ENCODE assay signal across 18 mouse cellular contexts in the genomic region with DNA sequence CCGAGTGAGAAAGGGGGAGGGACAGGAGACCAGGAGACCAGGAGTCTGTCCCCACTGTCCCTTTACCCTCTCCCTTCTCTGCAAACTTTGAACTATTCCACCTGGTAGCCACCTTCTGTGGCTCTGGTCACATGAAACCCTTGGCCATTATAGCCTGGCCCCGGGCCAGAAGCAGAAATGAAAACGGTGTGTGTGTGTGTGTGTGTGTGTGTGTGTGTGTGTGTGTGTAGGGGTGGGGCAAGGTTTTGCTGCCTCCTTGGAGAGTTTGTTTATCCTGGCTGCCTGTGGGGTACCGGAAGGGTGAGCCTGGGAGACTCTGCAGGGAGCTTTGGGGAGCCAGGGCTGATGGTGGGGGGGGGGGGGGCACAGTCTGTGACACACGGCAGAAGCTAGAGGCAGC. TPM values are rescaled to one million over a fixed set of nuclear protein-coding genes. Genes with fewer than 3 reads are reported as not detected.
DNase-seq lines count a peak whose midpoint lies in the region; ATAC-seq and TF ChIP-seq lines count a peak whose summit lies in the region.
"Had no signal": no experiment of that assay in that cellular context is flagged by ENCODE, and none has a peak within 500 bp of the region (broad histone marks: within the 10 kb centered on the region; RNA-seq: fewer than 3 reads in every experiment).

No protein-coding gene starts in this region.

- no peak for ATAC-seq in intestine, embryonic 15.5 days
- ATAC-seq in kidney, postnatal 0 days (replicated peaks; ENCODE audit: low FRiP score, low read depth), result no peak
- no peak for ATAC-seq in stomach, postnatal 0 days (ENCODE audit: low FRiP score, low TSS enrichment)
- ATAC-seq in erythroid progenitor cell, adult 5-6 weeks (replicated peaks; ENCODE audit: low FRiP score, poor library complexity, severe bottlenecking), result no peak
- ATAC-seq: liver, embryonic 12.5 days; midbrain, embryonic 15.5 days had no signal

- H3K4me2 ChIP-seq in intestine, embryonic 15.5 days (replicated peaks), result no peak overlapping the region
- H3K4me2 ChIP-seq in kidney, postnatal 0 days (ENCODE audit: low read length), result no peak overlapping the region
- no peak overlapping the region for H3K4me2 ChIP-seq in stomach, postnatal 0 days (replicated peaks; ENCODE audit: low read depth)
- H3K4me2 ChIP-seq: hindbrain, embryonic 15.5 days; liver, embryonic 12.5 days; midbrain, embryonic 15.5 days; neural tube, embryonic 12.5 days had no signal

- H3K27me3 ChIP-seq in liver, adult 2 months (ENCODE audit: control insufficient read depth, insufficient read depth, low read length), result no peaks in the 10 kb centered on the region
- no peaks in the 10 kb centered on the region for H3K27me3 ChIP-seq in intestine, embryonic 15.5 days (replicated peaks)
- H3K27me3 ChIP-seq in kidney, postnatal 0 days (ENCODE audit: insufficient read depth, low read length), result no peaks in the 10 kb centered on the region
- H3K27me3 ChIP-seq in stomach, postnatal 0 days (ENCODE audit: control insufficient read depth, insufficient read depth, low read length), result no peaks in the 10 kb centered on the region
- H3K27me3 ChIP-seq: hindbrain, embryonic 15.5 days; liver, embryonic 12.5 days; midbrain, embryonic 15.5 days had no signal

- DNase-seq in liver, adult 2 months (ENCODE audit: extremely low read depth, low read depth, low spot score), result peak; percentile 70
- DNase-seq in liver, result no peak
- peak; percentile 33 for DNase-seq in kidney, postnatal 0 days (ENCODE audit: low spot score)
- DNase-seq in stomach, postnatal 0 days (ENCODE audit: low spot score), result peak; percentile 71
- no peak for DNase-seq in retina, postnatal 1 day
- DNase-seq: adrenal gland, adult 8-10 months; cerebellum, adult 9-10 months; heart, postnatal 14 days; lung, postnatal 4 days had no signal

- TF ChIP-seq EP300 in stomach, postnatal 0 days (optimal IDR thresholded peaks at IDR 0.05), result no peak

- no peak for TF ChIP-seq CTCF in liver, adult 2 months (IDR thresholded peaks at IDR 0.05; ENCODE audit: low read depth, low read length)
- no peak for TF ChIP-seq CTCF in kidney, postnatal 0 days (IDR thresholded peaks at IDR 0.05; ENCODE audit: low read depth)
- no peak for TF ChIP-seq CTCF in stomach, postnatal 0 days (IDR thresholded peaks at IDR 0.05; ENCODE audit: low read depth)

- H3K79me2 ChIP-seq in liver, adult 2 months (ENCODE audit: control insufficient read depth, insufficient read depth, low read length), result peaks cover 17% of the 10 kb centered on the region; the same call in 1 of the 2 replicates

- H3K36me3 ChIP-seq in liver, adult 2 months (ENCODE audit: control insufficient read depth, insufficient read depth, low read length), result no peaks in the 10 kb centered on the region
- H3K36me3 ChIP-seq in intestine, embryonic 15.5 days, result no peaks in the 10 kb centered on the region
- no peaks in the 10 kb centered on the region for H3K36me3 ChIP-seq in kidney, postnatal 0 days (ENCODE audit: insufficient read depth, low read length)
- no peaks in the 10 kb centered on the region for H3K36me3 ChIP-seq in stomach, postnatal 0 days (ENCODE audit: control insufficient read depth, insufficient read depth, low read length)
- H3K36me3 ChIP-seq: hindbrain, embryonic 15.5 days; liver, embryonic 12.5 days; midbrain, embryonic 15.5 days; neural tube, embryonic 12.5 days had no signal

- peak overlapping the region; percentile 35; the same call in 1 of the 2 replicates for H3K27ac ChIP-seq in liver, adult 2 months (replicated peaks; ENCODE audit: insufficient read depth, low read depth, low read length)
- 0 out of 2 replicates have a peak overlapping the region, but pooled peaks have one; percentile 3 for H3K27ac ChIP-seq in intestine, embryonic 15.5 days
- H3K27ac ChIP-seq in kidney, postnatal 0 days, result peak overlapping the region; percentile 72
- no peak overlapping the region for H3K27ac ChIP-seq in stomach, postnatal 0 days (replicated peaks)
- H3K27ac ChIP-seq: hindbrain, embryonic 15.5 days; liver, embryonic 12.5 days; midbrain, embryonic 15.5 days; neural tube, embryonic 12.5 days had no signal

- WGBS in liver, adult 2 months, result 13% methylated on average over 5 of the region's 5 CpGs
- 18% methylated on average over 5 of the region's 5 CpGs for WGBS in intestine, embryonic 15.5 days
- 18% methylated on average over 4 of the region's 5 CpGs for WGBS in kidney, postnatal 0 days
- 16% methylated on average over 5 of the region's 5 CpGs for WGBS in stomach, postnatal 0 days

- no peak for TF ChIP-seq POLR2A in liver, adult 2 months (IDR thresholded peaks at IDR 0.05; ENCODE audit: extremely low read depth, insufficient read depth, low read length)

- H3K4me1 ChIP-seq in liver, adult 2 months (ENCODE audit: control insufficient read depth, insufficient read depth, low read length), result peaks cover 48% of the 10 kb centered on the region
- H3K4me1 ChIP-seq in intestine, embryonic 15.5 days (replicated peaks), result peaks cover 29% of the 10 kb centered on the region
- H3K4me1 ChIP-seq in kidney, postnatal 0 days (replicated peaks; ENCODE audit: insufficient read depth, low read length), result peaks cover 14% of the 10 kb centered on the region; the same call in 1 of the 2 replicates
- peaks cover 6% of the 10 kb centered on the region for H3K4me1 ChIP-seq in stomach, postnatal 0 days (replicated peaks; ENCODE audit: control insufficient read depth, insufficient read depth)

- no peak overlapping the region for H3K4me3 ChIP-seq in liver, adult 2 months (ENCODE audit: insufficient read depth, low read depth, low read length)
- H3K4me3 ChIP-seq in intestine, embryonic 15.5 days (replicated peaks), result no peak overlapping the region
- no peak overlapping the region for H3K4me3 ChIP-seq in kidney, postnatal 0 days (replicated peaks; ENCODE audit: low read depth, low read length)
- H3K4me3 ChIP-seq in stomach, postnatal 0 days (ENCODE audit: low read depth, low read length), result no peak overlapping the region
- H3K4me3 ChIP-seq: hindbrain, embryonic 15.5 days; liver, embryonic 12.5 days; midbrain, embryonic 15.5 days; neural tube, embryonic 12.5 days had no signal

- no peak overlapping the region for H3K9ac ChIP-seq in liver, adult 2 months (ENCODE audit: low read depth, low read length)
- H3K9ac ChIP-seq in intestine, embryonic 15.5 days, result no peak overlapping the region
- H3K9ac ChIP-seq in kidney, postnatal 0 days (ENCODE audit: low read depth, low read length), result no peak overlapping the region
- H3K9ac ChIP-seq in stomach, postnatal 0 days (ENCODE audit: low read length), result no peak overlapping the region
- H3K9ac ChIP-seq: hindbrain, embryonic 15.5 days; liver, embryonic 12.5 days; midbrain, embryonic 15.5 days; neural tube, embryonic 12.5 days had no signal

- no peaks in the 10 kb centered on the region for H3K9me3 ChIP-seq in intestine, embryonic 15.5 days
- no peaks in the 10 kb centered on the region for H3K9me3 ChIP-seq in kidney, postnatal 0 days (replicated peaks; ENCODE audit: low read length)
- no peaks in the 10 kb centered on the region for H3K9me3 ChIP-seq in stomach, postnatal 0 days (ENCODE audit: control insufficient read depth, low read length)
- H3K9me3 ChIP-seq: hindbrain, embryonic 15.5 days; liver, embryonic 12.5 days; midbrain, embryonic 15.5 days; neural tube, embryonic 12.5 days had no signal

RNA-seq across cellular contexts. Expression of a gene that starts 4.3 kb away (rescaled TPM):
- 19.9 TPM in 2 replicates for total RNA-seq in liver, adult 2 months (2014; rRNA removed)
- 29.2 and 29.5 TPM in 2 replicates for polyA plus RNA-seq in liver, adult 2 months (2012; rRNA removed)
- 23.4 and 26.7 TPM in 2 replicates for polyA plus RNA-seq in intestine, embryonic 15.5 days (2015; fragmentation: Nextera tagmentation; extraction: Ambion mirVana)
- 24.0 and 25.2 TPM in 2 replicates for polyA plus RNA-seq in kidney, postnatal 0 days (2015; fragmentation: Nextera tagmentation; extraction: Ambion mirVana)
- 5.3 and 5.6 TPM in 2 replicates for polyA plus RNA-seq in stomach, postnatal 0 days (2015; fragmentation: Nextera tagmentation; extraction: Ambion mirVana)
- total RNA-seq in erythroid progenitor cell, adult 5-6 weeks (2015; ENCODE audit: low replicate concordance), result 1.1 and 3.4 TPM in 2 replicates
- 0.90 and 2.6 TPM in 2 replicates for total RNA-seq in erythroid progenitor cell, adult 5-6 weeks (2017; ENCODE audit: low replicate concordance)

RNA-seq across cellular contexts. Expression of a gene that starts 35.0 kb away (rescaled TPM):
- total RNA-seq in liver, adult 2 months (2014; rRNA removed), result 52.0 and 60.8 TPM in 2 replicates
- 41.4 and 47.5 TPM in 2 replicates for polyA plus RNA-seq in liver, adult 2 months (2012; rRNA removed)
- 270 and 290 TPM in 2 replicates for polyA plus RNA-seq in intestine, embryonic 15.5 days (2015; fragmentation: Nextera tagmentation; extraction: Ambion mirVana)
- polyA plus RNA-seq in kidney, postnatal 0 days (2015; fragmentation: Nextera tagmentation; extraction: Ambion mirVana), result 402 and 433 TPM in 2 replicates
- polyA plus RNA-seq in stomach, postnatal 0 days (2015; fragmentation: Nextera tagmentation; extraction: Ambion mirVana), result 636 and 675 TPM in 2 replicates
- total RNA-seq in erythroid progenitor cell, adult 5-6 weeks (2015; ENCODE audit: low replicate concordance), result 14.3 TPM in 1 of 2 replicates, not detected in the other
- total RNA-seq in erythroid progenitor cell, adult 5-6 weeks (2017; ENCODE audit: low replicate concordance), result 6.7 TPM in 1 of 2 replicates, not detected in the other

RNA-seq across cellular contexts. Expression of a gene that starts 47.6 kb away (rescaled TPM):
- 39.8 and 41.9 TPM in 2 replicates for total RNA-seq in liver, adult 2 months (2014; rRNA removed)
- polyA plus RNA-seq in liver, adult 2 months (2012; rRNA removed), result 30.7 and 37.6 TPM in 2 replicates
- polyA plus RNA-seq in intestine, embryonic 15.5 days (2015; fragmentation: Nextera tagmentation; extraction: Ambion mirVana), result 268 and 277 TPM in 2 replicates
- polyA plus RNA-seq in kidney, postnatal 0 days (2015; fragmentation: Nextera tagmentation; extraction: Ambion mirVana), result 232 and 262 TPM in 2 replicates
- polyA plus RNA-seq in stomach, postnatal 0 days (2015; fragmentation: Nextera tagmentation; extraction: Ambion mirVana), result 148 TPM in 2 replicates
- total RNA-seq in erythroid progenitor cell, adult 5-6 weeks (2015; ENCODE audit: low replicate concordance), result 23.1 and 56.2 TPM in 2 replicates
- 61.2 and 63.2 TPM in 2 replicates for total RNA-seq in erythroid progenitor cell, adult 5-6 weeks (2017; ENCODE audit: low replicate concordance)

RNA-seq across cellular contexts. Expression of a gene that starts 56.8 kb away (rescaled TPM):
- not detected in 2 replicates for total RNA-seq in liver, adult 2 months (2014; rRNA removed)
- polyA plus RNA-seq in liver, adult 2 months (2012; rRNA removed), result not detected in 2 replicates
- not detected in 2 replicates for polyA plus RNA-seq in intestine, embryonic 15.5 days (2015; fragmentation: Nextera tagmentation; extraction: Ambion mirVana)
- not detected in 2 replicates for polyA plus RNA-seq in kidney, postnatal 0 days (2015; fragmentation: Nextera tagmentation; extraction: Ambion mirVana)
- not detected in 2 replicates for polyA plus RNA-seq in stomach, postnatal 0 days (2015; fragmentation: Nextera tagmentation; extraction: Ambion mirVana)
- total RNA-seq in erythroid progenitor cell, adult 5-6 weeks (2015; ENCODE audit: low replicate concordance), result not detected in 2 replicates
- not detected in 2 replicates for total RNA-seq in erythroid progenitor cell, adult 5-6 weeks (2017; ENCODE audit: low replicate concordance)
- total RNA-seq: adrenal gland, adult 8-10 months; heart, postnatal 14 days; layer of hippocampus, adult 8-10 months; left cerebral cortex, postnatal 14 days had no signal
- polyA plus RNA-seq: gonadal fat pad, adult 2 months; hindbrain, embryonic 15.5 days; liver, embryonic 12.5 days; midbrain, embryonic 15.5 days; neural tube, embryonic 12.5 days had no signal

Comparison
In these comparisons a context has a peak if more than half of its experiments do, and no peak if none do; other contexts are left out.
1. DNase-seq: peak in liver, adult 2 months (single experiment), kidney, postnatal 0 days (single experiment) and stomach, postnatal 0 days (single experiment); none in liver (single experiment) and retina, postnatal 1 day (single experiment).